Mouse (Mus musculus): Measurements from ENCODE around the gene Mep1a.

DNA sequence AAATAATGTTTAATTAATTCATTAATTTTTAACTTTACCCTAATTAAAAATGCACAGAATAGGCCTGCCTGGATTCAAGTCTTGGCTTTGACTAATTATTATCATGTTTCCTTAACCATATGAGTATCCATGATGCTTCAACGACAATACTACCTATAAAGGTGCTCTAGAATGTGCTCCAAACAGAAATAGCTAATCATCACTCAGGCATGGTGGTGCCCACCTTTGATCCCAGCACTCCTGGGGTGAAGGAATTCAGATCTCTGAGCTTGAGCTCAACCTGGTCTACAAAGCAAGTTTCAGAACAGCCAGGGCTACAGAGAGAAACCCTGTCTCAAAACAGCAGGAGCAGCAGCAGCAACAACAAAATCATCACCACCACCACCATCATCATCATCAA lies 2.1 kb downstream of the Mep1a start:
- no peak for TF ChIP-seq CTCF (IDR thresholded peaks at IDR 0.05; ENCODE audit: low read depth)
- TF ChIP-seq EP300 (IDR thresholded peaks at IDR 0.05; ENCODE audit: low read depth) = no peak

All from liver, embryonic 14.5 days (tissue).